Mouse (Mus musculus): ENCODE data around the gene Limch1.

DNA sequence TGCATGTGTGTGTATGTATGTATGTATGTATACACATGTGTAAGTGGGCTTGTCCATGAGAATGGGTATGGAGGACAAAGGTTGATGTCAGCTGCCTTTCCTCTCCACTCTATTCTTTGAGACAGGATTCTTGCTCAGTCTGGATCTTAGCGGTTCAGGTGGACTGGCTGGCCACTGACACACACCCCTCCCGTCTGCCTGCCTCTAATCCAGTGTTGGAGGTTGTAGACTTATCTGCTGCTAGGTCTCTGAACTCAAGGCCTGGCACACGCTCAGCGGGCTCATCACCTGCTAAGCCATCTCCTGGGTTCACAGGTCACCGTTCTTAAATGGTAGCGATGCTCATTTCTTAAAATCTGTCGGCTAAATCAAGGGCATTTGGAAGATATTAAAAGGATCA, 60.7 kb downstream of the Limch1 start:
- no peak for TF ChIP-seq POLR2A (IDR thresholded peaks at IDR 0.05; ENCODE audit: borderline replicate concordance, low read depth, low read length)
- TF ChIP-seq CTCF (IDR thresholded peaks at IDR 0.05; ENCODE audit: low read depth, low read length) = no peak

Data from bone marrow macrophage, adult 2 months (primary cell).